Mouse (Mus musculus): ENCODE measurements at regions not wholly inside any gene's neighbourhood (a gene's known extent, or its start where the extent isn't known, plus 50 kb on each side); places are given as distances from the start of the nearest gene placed in this dataset.

DNA sequence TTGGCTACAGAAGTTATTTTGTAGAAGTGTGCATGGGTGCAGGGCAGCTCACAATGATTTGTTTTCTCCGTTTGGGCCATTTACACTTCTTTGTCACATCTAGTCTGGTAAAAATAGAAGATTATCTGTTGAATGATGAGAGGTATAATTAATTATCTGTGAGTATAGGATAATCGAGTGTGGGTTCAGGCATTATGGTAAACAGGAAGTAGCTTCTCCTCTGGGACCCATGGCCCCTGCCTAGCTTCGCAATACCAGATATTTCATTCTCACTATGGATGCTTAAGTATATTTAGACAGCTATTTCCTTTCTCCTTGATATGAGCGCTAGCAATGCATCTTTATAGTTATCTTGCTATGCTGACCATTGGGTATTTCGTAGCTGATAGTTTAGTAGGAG lies 1373.7 kb upstream of the Pcdh20 start:
- peak; percentile 92; the same call in 1 of the 2 replicates for ATAC-seq (ENCODE audit: borderline replicate concordance, extremely low read depth, low FRiP score, low TSS enrichment)
- Histone ChIP-seq H3K4me3 (no peak overlapping the region), H3K4me1 (no peaks in the 10 kb centered on the region), H3K27ac (no peak overlapping the region), H3K36me3 (no peaks in the 10 kb centered on the region), H3K9me3 (no peaks in the 10 kb centered on the region), H3K4me2 (no peak overlapping the region), H3K9ac (no peak overlapping the region), H3K27me3 (no peaks in the 10 kb centered on the region)
- 38% methylated on average over 5 of the region's 5 CpGs for WGBS

DNA sequence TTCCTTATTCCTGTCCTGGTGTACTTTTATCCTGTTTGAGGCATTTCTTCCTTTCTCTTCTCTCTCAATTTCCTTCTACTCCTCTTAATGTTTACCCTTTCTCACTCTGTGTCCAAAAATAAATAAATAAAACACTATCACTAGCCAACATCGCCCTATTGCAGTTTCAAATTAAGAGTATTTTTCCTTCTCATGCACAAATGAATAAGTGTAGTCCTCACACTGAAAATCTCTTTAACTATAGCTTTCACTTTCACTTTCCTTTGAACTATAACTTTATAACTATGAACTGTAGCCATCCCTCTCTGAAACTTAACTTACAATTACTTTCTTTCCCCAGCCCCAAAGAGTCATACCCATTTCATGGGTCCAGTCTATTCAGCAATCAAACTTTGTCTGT lies 1355.5 kb upstream of the Pcdh20 start:
- Histone ChIP-seq H3K27ac (no peak overlapping the region), H3K4me1 (no peaks in the 10 kb centered on the region), H3K9ac (no peak overlapping the region), H3K4me3 (no peak overlapping the region), H3K27me3 (no peaks in the 10 kb centered on the region), H3K4me2 (no peak overlapping the region), H3K9me3 (no peaks in the 10 kb centered on the region), H3K36me3 (no peaks in the 10 kb centered on the region)
- 67% methylated on average over 1 of the region's 1 CpGs for WGBS
- no peak for ATAC-seq (ENCODE audit: borderline replicate concordance, extremely low read depth, low FRiP score, low TSS enrichment)

DNA sequence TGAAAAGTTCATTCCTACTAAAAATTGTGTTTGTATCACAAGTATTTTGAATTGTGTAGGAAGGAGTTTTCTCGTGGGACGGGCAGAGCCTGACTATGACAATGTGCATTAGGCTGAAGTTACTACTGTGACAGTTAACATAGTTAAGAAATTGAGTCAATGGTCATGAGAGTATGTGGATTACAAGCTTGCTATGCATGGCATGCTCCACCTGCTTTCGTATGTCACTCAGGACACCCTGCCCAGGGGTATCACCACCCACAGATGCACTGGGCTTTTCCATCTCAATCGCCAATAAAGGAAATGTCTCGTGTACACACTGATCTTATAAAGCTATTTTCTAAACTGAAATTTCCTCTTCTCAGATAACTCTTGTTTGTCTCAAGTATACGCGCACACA lies 1354.8 kb upstream of the Pcdh20 start:
- 77% methylated on average over 7 of the region's 7 CpGs for WGBS
- no peaks in the 10 kb centered on the region for H3K4me1 ChIP-seq
- H3K9me3 ChIP-seq = no peaks in the 10 kb centered on the region
- no peak for ATAC-seq (ENCODE audit: borderline replicate concordance, extremely low read depth, low FRiP score, low TSS enrichment)
- H3K27me3 ChIP-seq = no peaks in the 10 kb centered on the region
- no peak overlapping the region for H3K27ac ChIP-seq
- no peak overlapping the region for H3K4me2 ChIP-seq
- no peaks in the 10 kb centered on the region for H3K36me3 ChIP-seq
- no peak overlapping the region for H3K9ac ChIP-seq
- no peak overlapping the region for H3K4me3 ChIP-seq

DNA sequence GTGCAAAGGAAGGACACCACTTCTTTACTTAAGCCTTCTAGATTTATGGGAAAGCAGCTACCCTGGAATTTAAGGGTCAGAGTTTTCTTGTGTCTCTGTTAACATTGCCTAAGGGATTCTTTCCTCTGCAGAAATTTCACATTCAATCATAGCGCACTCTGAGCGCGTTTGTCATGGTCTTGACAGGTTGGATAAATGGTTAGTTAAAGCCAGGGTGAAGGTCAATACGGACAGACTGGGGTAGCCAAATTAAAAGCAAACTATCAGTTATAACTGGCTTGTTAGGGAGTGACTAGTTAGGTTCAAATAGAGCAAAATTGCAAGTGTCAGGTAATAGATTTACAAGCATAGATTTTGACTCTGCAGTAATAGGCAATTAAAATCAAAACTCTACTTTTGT lies 1352.2 kb upstream of the Pcdh20 start:
- ATAC-seq (ENCODE audit: borderline replicate concordance, extremely low read depth, low FRiP score, low TSS enrichment) = no peak
- Histone ChIP-seq H3K4me2 (no peak overlapping the region), H3K9me3 (no peaks in the 10 kb centered on the region), H3K27me3 (no peaks in the 10 kb centered on the region), H3K27ac (no peak overlapping the region), H3K4me1 (no peaks in the 10 kb centered on the region), H3K9ac (no peak overlapping the region), H3K4me3 (no peak overlapping the region), H3K36me3 (no peaks in the 10 kb centered on the region)
- 41% methylated on average over 4 of the region's 4 CpGs for WGBS

DNA sequence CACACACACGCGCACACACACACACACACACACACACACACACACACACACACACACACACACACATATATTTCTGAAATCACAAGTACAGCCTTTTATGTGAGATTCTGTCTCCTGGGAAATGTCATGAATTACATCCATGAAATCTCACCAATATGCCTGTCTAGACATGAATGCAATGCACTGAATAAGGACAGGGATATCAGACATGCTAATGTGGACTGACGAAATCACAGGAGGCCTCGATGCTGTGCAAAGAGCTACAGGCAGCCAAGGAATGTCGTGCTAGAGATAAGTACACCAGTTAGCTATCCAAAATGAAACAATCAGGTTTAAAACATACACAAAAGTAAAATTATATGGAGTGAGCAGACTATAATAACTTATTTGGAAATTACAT lies 1351.0 kb upstream of the Pcdh20 start:
- H3K9me3 ChIP-seq = no peaks in the 10 kb centered on the region
- H3K4me1 ChIP-seq = no peaks in the 10 kb centered on the region
- H3K4me3 ChIP-seq = no peak overlapping the region
- 64% methylated on average over 5 of the region's 5 CpGs for WGBS
- H3K36me3 ChIP-seq = no peaks in the 10 kb centered on the region
- H3K27ac ChIP-seq = no peak overlapping the region
- ATAC-seq (ENCODE audit: borderline replicate concordance, extremely low read depth, low FRiP score, low TSS enrichment) = no peak
- H3K9ac ChIP-seq = no peak overlapping the region
- no peak overlapping the region for H3K4me2 ChIP-seq
- H3K27me3 ChIP-seq = no peaks in the 10 kb centered on the region

DNA sequence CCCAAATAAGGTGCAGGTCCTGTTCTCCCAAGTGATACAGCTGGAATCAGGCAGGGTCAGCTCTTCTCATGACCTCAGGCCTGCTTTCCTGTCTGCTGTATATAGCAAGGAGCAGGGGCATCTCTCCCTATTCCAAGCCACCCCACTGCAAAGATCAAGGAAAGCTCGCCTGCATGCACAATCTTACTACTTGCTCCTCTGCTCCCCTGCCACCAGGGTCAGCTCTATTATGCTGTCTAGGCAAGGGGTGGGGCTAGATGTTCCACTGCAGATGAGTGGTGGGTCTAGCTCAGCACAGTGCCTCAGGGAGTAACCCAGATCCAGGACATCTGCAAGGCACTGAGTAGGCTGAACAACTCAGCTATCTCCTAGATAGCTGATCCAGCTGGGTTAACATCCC lies 1335.6 kb upstream of the Pcdh20 start:
- no peak overlapping the region for H3K4me3 ChIP-seq
- H3K4me1 ChIP-seq = no peaks in the 10 kb centered on the region
- H3K9me3 ChIP-seq = no peaks in the 10 kb centered on the region
- no peak for ATAC-seq (ENCODE audit: borderline replicate concordance, extremely low read depth, low FRiP score, low TSS enrichment)
- H3K4me2 ChIP-seq = no peak overlapping the region
- no peaks in the 10 kb centered on the region for H3K36me3 ChIP-seq
- no peaks in the 10 kb centered on the region for H3K27me3 ChIP-seq
- H3K27ac ChIP-seq = no peak overlapping the region
- 27% methylated on average over 1 of the region's 1 CpGs for WGBS
- no peak overlapping the region for H3K9ac ChIP-seq

DNA sequence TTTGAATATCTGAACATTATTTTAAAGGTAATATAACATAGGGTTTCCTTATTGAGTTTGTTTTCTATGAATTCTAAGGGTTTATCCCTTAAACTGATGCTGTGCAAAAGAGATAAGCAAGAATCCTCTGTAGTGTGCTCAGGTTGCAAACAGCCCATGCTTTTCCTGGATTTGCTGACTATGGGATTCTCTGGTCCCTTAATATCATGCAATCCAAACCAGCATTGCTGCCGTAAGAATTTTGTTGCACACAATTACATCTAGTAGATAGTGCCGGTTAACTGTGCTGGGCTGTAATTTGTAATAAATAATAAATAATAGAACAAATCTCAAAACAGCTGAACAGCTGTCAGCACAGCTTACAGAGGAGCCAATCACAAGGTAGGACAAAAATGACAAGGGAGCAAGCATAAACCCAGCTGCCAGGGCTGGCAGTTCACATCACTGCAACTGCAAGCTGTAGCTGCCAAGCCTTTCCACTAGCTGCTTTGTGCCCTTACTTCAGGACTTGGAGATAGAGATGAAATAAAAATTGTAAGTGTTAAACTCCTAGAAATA lies 1333.6 kb upstream of the Pcdh20 start:
- Histone ChIP-seq H3K27ac (no peak overlapping the region), H3K27me3 (no peaks in the 10 kb centered on the region), H3K4me1 (no peaks in the 10 kb centered on the region), H3K4me3 (no peak overlapping the region), H3K4me2 (no peak overlapping the region), H3K9me3 (no peaks in the 10 kb centered on the region), H3K36me3 (no peaks in the 10 kb centered on the region), H3K9ac (no peak overlapping the region)
- WGBS = 58% methylated on average over 2 of the region's 2 CpGs
- ATAC-seq (ENCODE audit: borderline replicate concordance, extremely low read depth, low FRiP score, low TSS enrichment) = no peak

DNA sequence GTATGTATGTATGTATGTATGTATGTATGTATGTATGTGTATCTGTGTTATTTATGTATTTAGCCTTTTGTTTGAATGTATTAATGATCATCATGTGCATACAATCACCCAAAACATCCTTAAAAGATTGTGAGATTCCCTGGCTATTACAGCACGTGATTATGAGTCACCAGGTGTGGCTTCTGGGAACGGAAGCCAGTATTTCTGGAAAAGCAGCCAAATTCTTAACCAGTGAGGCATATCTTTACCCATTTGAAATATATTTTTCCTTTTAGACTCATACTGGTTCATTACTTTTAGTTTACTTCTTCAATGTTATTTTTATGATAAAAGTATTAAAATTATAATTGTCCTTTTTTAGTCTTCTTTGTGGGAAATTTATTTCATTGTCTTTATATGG lies 1284.6 kb upstream of the Pcdh20 start:
- no peak overlapping the region for H3K4me3 ChIP-seq
- no peak for ATAC-seq (ENCODE audit: borderline replicate concordance, extremely low read depth, low FRiP score, low TSS enrichment)
- no peak overlapping the region for H3K27ac ChIP-seq
- no peaks in the 10 kb centered on the region for H3K4me1 ChIP-seq
- H3K4me2 ChIP-seq = no peak overlapping the region
- 53% methylated on average over 2 of the region's 2 CpGs for WGBS
- no peaks in the 10 kb centered on the region for H3K36me3 ChIP-seq
- no peak overlapping the region for H3K9ac ChIP-seq
- no peaks in the 10 kb centered on the region for H3K9me3 ChIP-seq
- H3K27me3 ChIP-seq = no peaks in the 10 kb centered on the region

DNA sequence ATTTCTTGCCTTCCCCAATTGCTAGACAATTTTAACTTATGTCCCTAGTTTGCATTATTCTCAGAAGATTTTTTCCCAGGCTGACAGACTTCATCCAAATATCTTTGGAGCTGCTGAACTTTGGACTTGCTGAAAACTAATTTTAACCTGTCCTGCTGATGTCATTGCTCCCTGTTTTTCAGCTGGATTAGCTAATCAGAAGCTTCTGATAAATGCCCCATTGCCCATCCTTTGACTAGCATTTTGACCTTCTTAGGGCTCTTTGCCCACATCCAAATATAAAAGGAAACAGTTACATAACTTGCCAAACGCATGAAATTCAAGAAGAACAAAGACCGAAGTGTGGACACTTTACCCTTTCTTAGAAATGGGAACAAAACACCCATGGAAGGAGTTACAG lies 1242.5 kb upstream of the Pcdh20 start:
- no peak overlapping the region for H3K4me3 ChIP-seq
- H3K27me3 ChIP-seq = no peaks in the 10 kb centered on the region
- no peaks in the 10 kb centered on the region for H3K4me1 ChIP-seq
- ATAC-seq (ENCODE audit: borderline replicate concordance, extremely low read depth, low FRiP score, low TSS enrichment) = no peak
- no peak overlapping the region for H3K27ac ChIP-seq
- no peaks in the 10 kb centered on the region for H3K36me3 ChIP-seq
- no peak overlapping the region for H3K9ac ChIP-seq
- H3K4me2 ChIP-seq = no peak overlapping the region
- WGBS = 86% methylated on average over 2 of the region's 2 CpGs
- H3K9me3 ChIP-seq = no peaks in the 10 kb centered on the region

Data from lung, embryonic 15.5 days (tissue).